Mouse (Mus musculus): ENCODE measurements around the gene Ms4a5.

- no peak for TF ChIP-seq CTCF (IDR thresholded peaks at IDR 0.05; ENCODE audit: low read depth)
- no peak for TF ChIP-seq EP300 (IDR thresholded peaks at IDR 0.05; ENCODE audit: low read depth)
These were observed 17.4 kb downstream of the Ms4a5 start, which contains the start of gene Ms4a1 for GRCm38 (mm10) chr19:11266052-11266845.

Data from heart, postnatal 0 days (tissue).